Mouse (Mus musculus) adrenal gland, postnatal 36 days (tissue): ENCODE measurements around the gene Gabra5. TPM values are rescaled to one million over a fixed set of nuclear protein-coding genes. Genes with fewer than 3 reads are reported as not detected.

Experiments
- DNase-seq, 2 experiments: peaks; one replicate each; pipeline ENCODE4 v3.0.0; 2021; ENCODE audit warnings: mixed read lengths in 1 of 2
- total RNA-seq, 2 experiments: library from RNA; stranded (reverse); gene quantifications; 2 replicates each; pipeline ENCODE4 v1.2.3; 2021

Gabra5 gene
- total RNA-seq, 2 experiments from 2014 or later: not detected

GRCm38 (mm10) chr7:57386517-57387340 is 123.1 kb downstream of the Gabra5 start, which contains the start of gene Gabrg3:
Gabrg3 (minus strand) TSS chr7:57387188.
- DNase-seq: peak; percentile 42 to 49

DNA sequence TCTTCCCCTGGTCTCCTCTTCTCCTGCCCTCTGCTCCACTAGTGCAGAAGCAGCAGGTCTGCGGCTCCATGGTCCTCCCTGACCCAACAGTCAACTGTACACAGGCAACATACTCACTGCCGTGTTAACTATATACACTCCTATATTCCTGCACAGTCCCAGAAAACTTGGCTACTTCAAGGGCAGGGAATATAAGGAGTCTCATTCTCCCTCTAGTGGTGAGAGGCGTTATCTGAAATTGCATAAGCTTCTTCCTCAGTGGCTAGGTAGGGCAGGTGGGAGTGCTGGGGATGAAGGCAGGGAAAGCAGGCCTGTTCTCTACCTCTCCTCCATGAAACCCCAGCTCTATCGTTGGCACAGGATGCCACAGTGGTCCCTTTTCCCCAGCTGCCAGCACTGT is 125.7 kb downstream of the Gabra5 start:
- DNase-seq: peak; percentile 5 to 15

GRCm38 (mm10) chr7:57366013-57366390 is 143.9 kb downstream of the Gabra5 start:
- no peak for DNase-seq

GRCm38 (mm10) chr7:57365134-57366012 is 144.5 kb downstream of the Gabra5 start:
- DNase-seq: no peak

- no peak for DNase-seq
These were observed 146.0 kb downstream of the Gabra5 start for GRCm38 (mm10) chr7:57363812-57364211.

- peak; percentile 42 to 44 for DNase-seq
These were observed 151.9 kb downstream of the Gabra5 start for GRCm38 (mm10) chr7:57357871-57358540.

Other genes with a start within 250 kb of the Gabra5 start
- gene Gabrg3, start 122.9 kb downstream of the Gabra5 start, total RNA-seq: 1 to 10 TPM; 2.1 to 3.6 TPM
- 1 to 10 TPM; 7.8 to 9.5 TPM for gene Gabrb3, start 90.4 kb downstream of the Gabra5 start, total RNA-seq